Mouse (Mus musculus) embryo, embryonic 11 days (tissue): ENCODE results near the gene Hexb.
A peak's percentile ranks its signal among the peaks of the same experiment; 100 is the strongest.

ENCODE experiments used
- DNase-seq: peaks from one replicate; pipeline ENCODE4 v3.0.0-alpha.2; 2015

Gene Hexb

GRCm38 (mm10) chr13:97223856-97224255 lies 25.7 kb upstream of the Hexb start:
- DNase-seq: no peak

- no peak for DNase-seq
Observed at GRCm38 (mm10) chr13:97220022-97220421, 21.9 kb upstream of the Hexb start.

- DNase-seq: no peak
Observed at GRCm38 (mm10) chr13:97216196-97216595, 18.0 kb upstream of the Hexb start.

GRCm38 (mm10) chr13:97215563-97215962 lies 17.4 kb upstream of the Hexb start:
- no peak for DNase-seq

- no peak for DNase-seq
Observed at GRCm38 (mm10) chr13:97214583-97215268, 16.6 kb upstream of the Hexb start.

GRCm38 (mm10) chr13:97208500-97209010 lies 10.4 kb upstream of the Hexb start:
- DNase-seq: no peak

- DNase-seq: no peak
Observed at GRCm38 (mm10) chr13:97208112-97208478, 9.9 kb upstream of the Hexb start.

GRCm38 (mm10) chr13:97207472-97208111 lies 9.4 kb upstream of the Hexb start:
- DNase-seq: no peak

GRCm38 (mm10) chr13:97206046-97206445 lies 7.9 kb upstream of the Hexb start:
- DNase-seq: no peak

GRCm38 (mm10) chr13:97205052-97205701 lies 7.0 kb upstream of the Hexb start:
- DNase-seq: peak; percentile 86

GRCm38 (mm10) chr13:97201896-97202295 lies 3.7 kb upstream of the Hexb start:
- DNase-seq: no peak

- DNase-seq: no peak
Observed at GRCm38 (mm10) chr13:97201076-97201475, 2.9 kb upstream of the Hexb start.

- DNase-seq: no peak
Observed at GRCm38 (mm10) chr13:97199123-97199522, 966 bp upstream of the Hexb start.

- no peak for DNase-seq
Observed at GRCm38 (mm10) chr13:97196925-97197218, 1.3 kb downstream of the Hexb start.

GRCm38 (mm10) chr13:97196186-97196924 lies 1.8 kb downstream of the Hexb start:
- no peak for DNase-seq

- DNase-seq: no peak
Observed at GRCm38 (mm10) chr13:97193420-97193819, 4.7 kb downstream of the Hexb start.

- DNase-seq: no peak
Observed at GRCm38 (mm10) chr13:97192649-97193048, 5.5 kb downstream of the Hexb start.

GRCm38 (mm10) chr13:97187693-97188092 lies 10.5 kb downstream of the Hexb start:
- no peak for DNase-seq

- no peak for DNase-seq
Observed at GRCm38 (mm10) chr13:97186346-97186745, 11.8 kb downstream of the Hexb start.

- no peak for DNase-seq
Observed at GRCm38 (mm10) chr13:97184656-97185055, 13.5 kb downstream of the Hexb start.

GRCm38 (mm10) chr13:97184168-97184567 lies 14.0 kb downstream of the Hexb start:
- DNase-seq: no peak

GRCm38 (mm10) chr13:97182821-97183220 lies 15.3 kb downstream of the Hexb start:
- DNase-seq: no peak

- DNase-seq: no peak
Observed at GRCm38 (mm10) chr13:97180113-97180828, 17.9 kb downstream of the Hexb start.
